Mouse (Mus musculus) thymus, adult 2 months (tissue): ENCODE data around the gene Tlr4. TPM values are rescaled to one million over a fixed set of nuclear protein-coding genes. Genes with fewer than 3 reads are reported as not detected.

Experiments used
- DNase-seq: peaks from one replicate; pipeline ENCODE4 v3.0.0; 2021
- H3K27ac ChIP-seq: fragments of 200-500 bp; 2 replicates; pipeline ENCODE4 v1.5.1; 2012; ENCODE audit warnings: low read length, control low read depth; ENCODE audit not compliant: control insufficient read depth, insufficient read depth
- H3K27me3 ChIP-seq: fragments of 200-500 bp; 2 replicates; pipeline ENCODE4 v1.6.1; 2012; ENCODE audit warnings: mild to moderate bottlenecking, low read length, moderate library complexity, mixed read lengths; ENCODE audit not compliant: control insufficient read depth, insufficient read depth
- H3K36me3 ChIP-seq: fragments of 200-500 bp; 2 replicates; pipeline ENCODE4 v1.6.1; 2012; ENCODE audit warnings: mild to moderate bottlenecking, low read length, moderate library complexity; ENCODE audit not compliant: control insufficient read depth, insufficient read depth
- H3K4me1 ChIP-seq: fragments of 200-500 bp; replicated peaks from 2 replicates; pipeline ENCODE4 v1.6.1; 2012; ENCODE audit warnings: low read length; ENCODE audit not compliant: control insufficient read depth, insufficient read depth
- H3K4me3 ChIP-seq: fragments of 200-500 bp; 2 replicates; pipeline ENCODE4 v1.5.1; 2012; ENCODE audit warnings: mild to moderate bottlenecking, low read length, control low read depth, moderate library complexity; ENCODE audit not compliant: control insufficient read depth, insufficient read depth
- CTCF ChIP-seq: fragments of 200-500 bp; IDR thresholded peaks from 2 replicates; pipeline ENCODE4 v1.5.1; 2012; ENCODE audit warnings: mild to moderate bottlenecking, control low read depth, low read length, moderate library complexity, borderline replicate concordance; ENCODE audit not compliant: control insufficient read depth, poor library complexity, insufficient read depth; ENCODE audit errors: extremely low read depth
- POLR2A ChIP-seq: fragments of 200-500 bp; IDR thresholded peaks from 2 replicates; pipeline ENCODE4 v1.6.1; 2012; ENCODE audit warnings: mild to moderate bottlenecking, low read length, control low read depth, moderate library complexity; ENCODE audit not compliant: control insufficient read depth, poor library complexity, insufficient read depth; ENCODE audit errors: extremely low read depth
- WGBS: fragments of 180-500 bp; shearing (Covaris S2); methylation state at CpG from one replicate; pipeline ENCODE4 v1.1.7; 2018; 5-methylcytosine and 5-hydroxymethylcytosine counted together
- polyA plus RNA-seq: library from polyadenylated mRNA; depleted of rRNA; stranded (reverse); fragments of >200 nt; gene quantifications from 2 replicates; pipeline ENCODE4 v1.2.3, GENCODE M21; 2012

Tlr4 gene
- polyA plus RNA-seq, 1 experiment, result 0.69 TPM

DNA sequence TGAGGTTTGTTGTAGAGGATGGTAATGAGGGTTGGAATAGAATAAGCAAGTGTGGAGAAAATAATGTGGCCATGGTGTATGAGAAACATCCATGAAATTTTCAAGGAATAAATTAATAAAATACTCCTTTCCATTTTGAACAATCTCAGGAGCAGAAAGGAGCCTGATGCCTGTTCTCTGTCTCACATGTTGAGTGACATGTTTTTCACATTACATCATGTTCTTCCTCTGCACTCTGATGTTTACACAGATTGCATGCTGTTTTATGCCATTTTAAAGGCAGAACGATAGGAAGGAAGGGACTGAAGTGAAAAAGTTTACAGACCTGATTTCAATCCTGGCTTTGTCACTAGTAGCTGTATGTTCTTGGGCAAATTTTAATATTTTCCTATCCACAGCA, 120.3 kb downstream of the Tlr4 start:
- no peaks in the 10 kb centered on the region for H3K4me1 ChIP-seq
- H3K36me3 ChIP-seq, result no peaks in the 10 kb centered on the region
- DNase-seq, result no peak
- TF ChIP-seq POLR2A (no peak), CTCF (no peak)
- no peak overlapping the region for H3K27ac ChIP-seq
- H3K4me3 ChIP-seq, result no peak overlapping the region
- H3K27me3 ChIP-seq, result no peaks in the 10 kb centered on the region
- 36% methylated on average over 1 of the region's 1 CpGs for whole genome bisulfite sequencing

DNA sequence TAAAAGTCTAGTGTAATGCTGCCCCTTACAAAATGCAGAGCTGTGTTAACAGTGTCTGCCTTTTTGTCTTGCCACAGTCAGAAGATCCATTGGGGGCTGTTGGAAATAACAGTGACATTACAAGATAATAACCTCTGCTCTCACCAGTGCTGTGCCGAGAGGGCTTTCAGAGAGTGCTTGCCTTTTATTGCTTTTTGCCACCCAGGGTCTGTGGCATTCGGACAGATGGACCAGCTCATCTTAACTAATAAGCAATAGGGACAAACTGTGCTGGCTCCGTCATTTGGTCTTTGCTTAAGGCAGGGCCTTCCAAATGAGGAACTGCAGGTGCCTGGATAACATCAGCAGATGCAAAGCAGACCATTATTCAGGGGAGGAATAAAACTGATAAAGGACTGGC, 147.5 kb downstream of the Tlr4 start:
- no peaks in the 10 kb centered on the region for H3K4me1 ChIP-seq
- WGBS, result 77% methylated on average over 3 of the region's 3 CpGs
- no peak for DNase-seq
- H3K27ac ChIP-seq, result no peak overlapping the region
- H3K4me3 ChIP-seq, result no peak overlapping the region
- TF ChIP-seq POLR2A (no peak), CTCF (no peak)
- no peaks in the 10 kb centered on the region for H3K36me3 ChIP-seq
- H3K27me3 ChIP-seq, result no peaks in the 10 kb centered on the region
